Mouse (Mus musculus): ENCODE measurements around the gene Ankrd55. TPM values are rescaled to one million over a fixed set of nuclear protein-coding genes. Genes with fewer than 3 reads are reported as not detected.
A peak's percentile ranks its signal among the peaks of the same experiment; 100 is the strongest.
"Not testable (repeated sequence)": the region's sequence is repeated elsewhere in the genome, so short reads cannot be mapped to it uniquely, and the experiment has no call there.

Gene Ankrd55
- polyA plus RNA-seq, 1 experiment from 2014 or later, result 0.09 TPM

GRCm38 (mm10) chr13:112415896-112416295 is 127.6 kb downstream of the Ankrd55 start:
- DNase-seq (no peak), ATAC-seq (ENCODE audit: low read depth) (no peak)
- no peak overlapping the region for H3K4me3 ChIP-seq (replicated peaks)
- WGBS (ENCODE audit: insufficient replicate concordance), result 73% methylated on average over 6 of the region's 6 CpGs
- no peaks in the 10 kb centered on the region for H3K9me3 ChIP-seq (replicated peaks)
- peaks cover 39% of the 10 kb centered on the region for H3K4me1 ChIP-seq (replicated peaks)
- H3K4me2 ChIP-seq, result no peak overlapping the region
- no peak overlapping the region; the same call in 1 of the 2 replicates for H3K9ac ChIP-seq
- H3K27me3 ChIP-seq, result no peaks in the 10 kb centered on the region
- no peaks in the 10 kb centered on the region for H3K36me3 ChIP-seq
- H3K27ac ChIP-seq, result peak overlapping the region; percentile 53

GRCm38 (mm10) chr13:112416410-112417162 is 128.3 kb downstream of the Ankrd55 start:
- Histone ChIP-seq H3K4me1 (replicated peaks) (peaks cover 34% of the 10 kb centered on the region), H3K36me3 (no peaks in the 10 kb centered on the region), H3K27me3 (no peaks in the 10 kb centered on the region), H3K9me3 (replicated peaks) (no peaks in the 10 kb centered on the region), H3K9ac (no peak overlapping the region), H3K27ac (peak overlapping the region; percentile 51), H3K4me2 (0 out of 2 replicates have a peak overlapping the region, but pooled peaks have one; percentile 5), H3K4me3 (replicated peaks) (no peak overlapping the region)
- ATAC-seq (ENCODE audit: low read depth) (no peak), DNase-seq (no peak)
- WGBS (ENCODE audit: insufficient replicate concordance), result 29% methylated on average over 8 of the region's 8 CpGs

GRCm38 (mm10) chr13:112417163-112417523 is 128.9 kb downstream of the Ankrd55 start:
- 49% methylated on average over 4 of the region's 4 CpGs for WGBS (ENCODE audit: insufficient replicate concordance)
- H3K27ac ChIP-seq, result peak overlapping the region; percentile 51

GRCm38 (mm10) chr13:112417861-112418423 is 129.7 kb downstream of the Ankrd55 start:
- Histone ChIP-seq H3K36me3 (no peaks in the 10 kb centered on the region), H3K9me3 (replicated peaks) (no peaks in the 10 kb centered on the region), H3K4me1 (replicated peaks) (peaks cover 34% of the 10 kb centered on the region), H3K27me3 (no peaks in the 10 kb centered on the region), H3K27ac (no peak overlapping the region), H3K4me3 (replicated peaks) (no peak overlapping the region), H3K4me2 (peak overlapping the region; percentile 23; the same call in 1 of the 2 replicates), H3K9ac (no peak overlapping the region)
- DNase-seq, result no peak
- WGBS (ENCODE audit: insufficient replicate concordance), result 21% methylated on average over 2 of the region's 2 CpGs
- ATAC-seq (ENCODE audit: low read depth), result peak; percentile 84

More at GRCm38 (mm10) chr13:112417163-112417523, 128.9 kb downstream of the Ankrd55 start:
- no peak overlapping the region for H3K4me2 ChIP-seq
- ATAC-seq (ENCODE audit: low read depth), result no peak
- no peak overlapping the region for H3K4me3 ChIP-seq (replicated peaks)
- H3K4me1 ChIP-seq (replicated peaks), result peaks cover 34% of the 10 kb centered on the region
- H3K9ac ChIP-seq, result no peak overlapping the region
- no peaks in the 10 kb centered on the region for H3K27me3 ChIP-seq
- DNase-seq, result no peak
- H3K36me3 ChIP-seq, result no peaks in the 10 kb centered on the region
- H3K9me3 ChIP-seq (replicated peaks), result no peaks in the 10 kb centered on the region

GRCm38 (mm10) chr13:112418595-112418994 is 130.3 kb downstream of the Ankrd55 start:
- peaks cover 34% of the 10 kb centered on the region for H3K4me1 ChIP-seq (replicated peaks)
- no peaks in the 10 kb centered on the region for H3K9me3 ChIP-seq (replicated peaks)
- H3K4me2 ChIP-seq, result no peak overlapping the region
- H3K9ac ChIP-seq, result no peak overlapping the region
- no peaks in the 10 kb centered on the region for H3K36me3 ChIP-seq
- H3K27me3 ChIP-seq, result no peaks in the 10 kb centered on the region
- no peak overlapping the region for H3K27ac ChIP-seq
- no peak overlapping the region for H3K4me3 ChIP-seq (replicated peaks)
- DNase-seq (no peak), ATAC-seq (ENCODE audit: low read depth) (no peak; the same call in 1 of the 2 replicates)
- 79% methylated on average over 4 of the region's 4 CpGs for WGBS (ENCODE audit: insufficient replicate concordance)

GRCm38 (mm10) chr13:112424212-112424611 is 136.0 kb downstream of the Ankrd55 start:
- no peak for DNase-seq
- no peak overlapping the region for H3K27ac ChIP-seq
- H3K4me1 ChIP-seq (replicated peaks), result peaks cover 7% of the 10 kb centered on the region; the same call in 1 of the 2 replicates
- no peaks in the 10 kb centered on the region for H3K27me3 ChIP-seq
- H3K4me2 ChIP-seq, result no peak overlapping the region
- no peak for ATAC-seq (ENCODE audit: low read depth)
- no peak overlapping the region for H3K4me3 ChIP-seq (replicated peaks)
- 49% methylated on average over 2 of the region's 2 CpGs for WGBS (ENCODE audit: insufficient replicate concordance)
- H3K9me3 ChIP-seq (replicated peaks), result no peaks in the 10 kb centered on the region
- no peaks in the 10 kb centered on the region for H3K36me3 ChIP-seq
- no peak overlapping the region for H3K9ac ChIP-seq

- Histone ChIP-seq H3K4me2 (no peak overlapping the region), H3K27ac (no peak overlapping the region), H3K4me1 (replicated peaks) (peaks cover 7% of the 10 kb centered on the region; the same call in 1 of the 2 replicates), H3K36me3 (no peaks in the 10 kb centered on the region), H3K4me3 (replicated peaks) (no peak overlapping the region), H3K27me3 (no peaks in the 10 kb centered on the region), H3K9ac (no peak overlapping the region), H3K9me3 (replicated peaks) (no peaks in the 10 kb centered on the region)
- 78% methylated on average over 7 of the region's 7 CpGs for WGBS (ENCODE audit: insufficient replicate concordance)
- DNase-seq, result no peak
- ATAC-seq (ENCODE audit: low read depth), result no peak
These were observed 136.4 kb downstream of the Ankrd55 start for GRCm38 (mm10) chr13:112424635-112425034.

GRCm38 (mm10) chr13:112425181-112425654 is 137.0 kb downstream of the Ankrd55 start:
- Histone ChIP-seq H3K4me2 (no peak overlapping the region), H3K36me3 (no peaks in the 10 kb centered on the region), H3K27ac (no peak overlapping the region), H3K4me1 (replicated peaks) (peaks cover 7% of the 10 kb centered on the region; the same call in 1 of the 2 replicates), H3K9ac (no peak overlapping the region), H3K9me3 (replicated peaks) (no peaks in the 10 kb centered on the region), H3K4me3 (replicated peaks) (no peak overlapping the region), H3K27me3 (no peaks in the 10 kb centered on the region)
- 59% methylated on average over 8 of the region's 8 CpGs for WGBS (ENCODE audit: insufficient replicate concordance)
- ATAC-seq (ENCODE audit: low read depth) (no peak), DNase-seq (no peak)

GRCm38 (mm10) chr13:112426265-112427135 is 138.2 kb downstream of the Ankrd55 start:
- 36% methylated on average over 13 of the region's 13 CpGs for WGBS (ENCODE audit: insufficient replicate concordance)
- no peak overlapping the region for H3K27ac ChIP-seq
- H3K9me3 ChIP-seq (replicated peaks), result no peaks in the 10 kb centered on the region
- H3K4me3 ChIP-seq (replicated peaks), result no peak overlapping the region
- H3K36me3 ChIP-seq, result no peaks in the 10 kb centered on the region
- H3K4me2 ChIP-seq, result no peak overlapping the region
- no peak overlapping the region for H3K9ac ChIP-seq
- ATAC-seq (ENCODE audit: low read depth), result no peak
- H3K4me1 ChIP-seq (replicated peaks), result peaks cover 7% of the 10 kb centered on the region; the same call in 1 of the 2 replicates
- no peak for DNase-seq
- no peaks in the 10 kb centered on the region for H3K27me3 ChIP-seq

GRCm38 (mm10) chr13:112427136-112427470 is 138.9 kb downstream of the Ankrd55 start:
- H3K4me2 ChIP-seq; H3K4me3 ChIP-seq (replicated peaks); H3K27ac ChIP-seq; ATAC-seq (ENCODE audit: low read depth); H3K9me3 ChIP-seq (replicated peaks); H3K36me3 ChIP-seq; H3K4me1 ChIP-seq (replicated peaks); DNase-seq; H3K27me3 ChIP-seq; H3K9ac ChIP-seq: not testable (repeated sequence)
- 61% methylated on average over 4 of the region's 4 CpGs for WGBS (ENCODE audit: insufficient replicate concordance)

- WGBS (ENCODE audit: insufficient replicate concordance), result 66% methylated on average over 14 of the region's 15 CpGs
- Histone ChIP-seq H3K9ac (no peak overlapping the region), H3K4me2 (no peak overlapping the region), H3K9me3 (replicated peaks) (no peaks in the 10 kb centered on the region), H3K4me3 (replicated peaks) (no peak overlapping the region), H3K4me1 (replicated peaks) (peaks cover 7% of the 10 kb centered on the region; the same call in 1 of the 2 replicates), H3K27me3 (no peaks in the 10 kb centered on the region), H3K27ac (no peak overlapping the region), H3K36me3 (no peaks in the 10 kb centered on the region)
- DNase-seq (no peak), ATAC-seq (ENCODE audit: low read depth) (no peak)
These were observed 139.3 kb downstream of the Ankrd55 start for GRCm38 (mm10) chr13:112427521-112427920.

Measured in liver, embryonic 13.5 days (tissue).